ENCODE assay signal across 8 mouse cellular contexts in the genomic region with DNA sequence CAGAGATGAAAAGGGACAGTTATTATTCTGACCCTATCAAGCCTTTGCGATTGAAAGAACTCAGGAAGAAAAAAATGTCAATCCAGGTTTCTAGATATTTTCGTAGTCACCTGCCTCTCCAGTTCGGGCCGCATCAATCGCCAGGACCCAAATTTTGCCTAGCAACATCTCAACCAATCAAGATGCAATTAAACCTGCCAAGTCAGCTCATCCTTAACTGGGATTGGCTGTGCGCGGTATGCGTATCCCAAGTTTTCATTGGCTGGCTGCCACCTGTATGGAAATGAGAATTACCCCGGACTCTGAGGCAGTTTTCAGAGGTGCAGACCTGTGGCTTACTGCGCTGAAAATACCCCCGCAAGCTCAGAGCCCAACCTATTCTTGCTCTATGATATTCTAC. TPM values are rescaled to one million over a fixed set of nuclear protein-coding genes. Genes with fewer than 3 reads are reported as not detected.
DNase-seq lines count a peak whose midpoint lies in the region; ATAC-seq lines count a peak whose summit lies in the region.

No protein-coding gene starts in this region.

- intact Hi-C loops in left cerebral cortex, postnatal 25 days (cut with DNase I) = loop anchor here (10.0 kb wide), 1 partner anchor 291 kb away; no protein-coding TSS in a partner anchor

- H3K27ac ChIP-seq in midbrain, embryonic 12.5 days (replicated peaks) = no peak overlapping the region; the same call in 1 of the 2 replicates
- no peak overlapping the region for H3K27ac ChIP-seq in stomach, embryonic 15.5 days

- ATAC-seq in midbrain, embryonic 12.5 days (ENCODE audit: low FRiP score, low read depth) = peak; percentile 44; the same call in 1 of the 2 replicates
- peak; percentile 74 for ATAC-seq in stomach, embryonic 15.5 days (ENCODE audit: insufficient read depth, low FRiP score, low read depth)
- no peak for ATAC-seq in megakaryocyte, adult 5-6 weeks (ENCODE audit: poor library complexity, severe bottlenecking)

- peak overlapping the region; percentile 61 for H3K4me2 ChIP-seq in midbrain, embryonic 12.5 days (replicated peaks)
- H3K4me2 ChIP-seq in stomach, embryonic 15.5 days = peak overlapping the region; percentile 91

- peak; percentile 75 for DNase-seq in adrenal gland, postnatal 14 days
- DNase-seq in cerebellum, postnatal 36 days = peak; percentile 82 to 90
- DNase-seq in heart, adult 18-20 months = peak; percentile 60 to 65
- DNase-seq in kidney, adult 11 months = peak; percentile 70
- DNase-seq in left cerebral cortex, postnatal 25 days (ENCODE audit: low spot score in 2 of 2) = peak; percentile 85 to 94

- H3K9ac ChIP-seq in midbrain, embryonic 12.5 days (replicated peaks) = no peak overlapping the region; the same call in 1 of the 2 replicates
- H3K9ac ChIP-seq in stomach, embryonic 15.5 days = no peak overlapping the region

- no peaks in the 10 kb centered on the region for H3K36me3 ChIP-seq in midbrain, embryonic 12.5 days
- H3K36me3 ChIP-seq in stomach, embryonic 15.5 days = no peaks in the 10 kb centered on the region

- peaks cover 89% of the 10 kb centered on the region for H3K27me3 ChIP-seq in midbrain, embryonic 12.5 days
- peaks cover 82% of the 10 kb centered on the region for H3K27me3 ChIP-seq in stomach, embryonic 15.5 days (replicated peaks)

- 0% methylated on average over 11 of the region's 11 CpGs for WGBS in midbrain, embryonic 12.5 days
- under 1% methylated on average over 11 of the region's 11 CpGs for WGBS in stomach, embryonic 15.5 days

- H3K9me3 ChIP-seq in midbrain, embryonic 12.5 days = no peaks in the 10 kb centered on the region
- no peaks in the 10 kb centered on the region for H3K9me3 ChIP-seq in stomach, embryonic 15.5 days

- H3K4me3 ChIP-seq in midbrain, embryonic 12.5 days = peak overlapping the region; percentile 44
- peak overlapping the region; percentile 48 for H3K4me3 ChIP-seq in stomach, embryonic 15.5 days (replicated peaks)

- H3K4me1 ChIP-seq in midbrain, embryonic 12.5 days = peaks cover 32% of the 10 kb centered on the region
- peaks cover 20% of the 10 kb centered on the region for H3K4me1 ChIP-seq in stomach, embryonic 15.5 days

RNA-seq across cellular contexts. Expression of gene Atp5g2, which starts 21.4 kb away (rescaled TPM):
- 35.4 and 47.3 TPM in 2 replicates for total RNA-seq in adrenal gland, postnatal 14 days (2021)
- total RNA-seq in heart, adult 18-20 months (2021) = 10 to 100 TPM; 28.4 to 50.6 TPM
- total RNA-seq in left cerebral cortex, postnatal 25 days (2021) = 10 to 100 TPM; 11.6 to 14.2 TPM
- 55.9 and 67.0 TPM in 2 replicates for polyA plus RNA-seq in midbrain, embryonic 12.5 days (2016; fragmentation: Nextera tagmentation; extraction: Ambion mirVana)
- polyA plus RNA-seq in stomach, embryonic 15.5 days (2015; fragmentation: Nextera tagmentation; extraction: Ambion mirVana) = 57.1 and 63.3 TPM in 2 replicates
- total RNA-seq in megakaryocyte, adult 5-6 weeks (2015) = 43.8 and 46.5 TPM in 2 replicates
- total RNA-seq in megakaryocyte, adult 5-6 weeks (2017) = 44.3 and 47.5 TPM in 2 replicates

RNA-seq across cellular contexts. Expression of gene Calcoco1, which starts 28.4 kb away (rescaled TPM):
- 85.8 and 96.7 TPM in 2 replicates for total RNA-seq in adrenal gland, postnatal 14 days (2021)
- 100 to 1,000 TPM; 105 to 119 TPM for total RNA-seq in heart, adult 18-20 months (2021)
- total RNA-seq in left cerebral cortex, postnatal 25 days (2021) = 10 to 100 TPM; 64.4 to 68.3 TPM
- polyA plus RNA-seq in midbrain, embryonic 12.5 days (2016; fragmentation: Nextera tagmentation; extraction: Ambion mirVana) = 41.4 and 42.4 TPM in 2 replicates
- 29.9 and 33.5 TPM in 2 replicates for polyA plus RNA-seq in stomach, embryonic 15.5 days (2015; fragmentation: Nextera tagmentation; extraction: Ambion mirVana)
- 17.0 and 23.7 TPM in 2 replicates for total RNA-seq in megakaryocyte, adult 5-6 weeks (2015)
- total RNA-seq in megakaryocyte, adult 5-6 weeks (2017) = 12.0 and 12.2 TPM in 2 replicates
